Mouse (Mus musculus): ENCODE data around the gene Stard8. TPM values are rescaled to one million over a fixed set of nuclear protein-coding genes. Genes with fewer than 3 reads are reported as not detected.
A peak's percentile ranks its signal among the peaks of the same experiment; 100 is the strongest.

Gene Stard8
- polyA plus RNA-seq, 1 experiment from 2014 or later = 3.7 TPM

GRCm38 (mm10) chrX:99042451-99042951, 39.5 kb downstream of the Stard8 start:
- H3K27ac ChIP-seq (ENCODE audit: low read length) = no peak overlapping the region
- no peaks in the 10 kb centered on the region for H3K9me3 ChIP-seq (ENCODE audit: control insufficient read depth, low read length)
- H3K36me3 ChIP-seq (ENCODE audit: control insufficient read depth, insufficient read depth) = no peaks in the 10 kb centered on the region
- H3K9ac ChIP-seq (replicated peaks; ENCODE audit: low read depth, low read length) = peak overlapping the region; percentile 35
- peaks cover 19% of the 10 kb centered on the region for H3K27me3 ChIP-seq (replicated peaks; ENCODE audit: control insufficient read depth, insufficient read depth, low read length)
- ATAC-seq = peak; percentile 98
- WGBS = 24% methylated on average over 31 of the region's 31 CpGs
- H3K4me3 ChIP-seq (replicated peaks; ENCODE audit: low read length) = peak overlapping the region; percentile 50
- H3K4me1 ChIP-seq (replicated peaks; ENCODE audit: control insufficient read depth, insufficient read depth, low read length) = peaks cover 4% of the 10 kb centered on the region
- H3K4me2 ChIP-seq (ENCODE audit: low read length) = peak overlapping the region; percentile 89

DNA sequence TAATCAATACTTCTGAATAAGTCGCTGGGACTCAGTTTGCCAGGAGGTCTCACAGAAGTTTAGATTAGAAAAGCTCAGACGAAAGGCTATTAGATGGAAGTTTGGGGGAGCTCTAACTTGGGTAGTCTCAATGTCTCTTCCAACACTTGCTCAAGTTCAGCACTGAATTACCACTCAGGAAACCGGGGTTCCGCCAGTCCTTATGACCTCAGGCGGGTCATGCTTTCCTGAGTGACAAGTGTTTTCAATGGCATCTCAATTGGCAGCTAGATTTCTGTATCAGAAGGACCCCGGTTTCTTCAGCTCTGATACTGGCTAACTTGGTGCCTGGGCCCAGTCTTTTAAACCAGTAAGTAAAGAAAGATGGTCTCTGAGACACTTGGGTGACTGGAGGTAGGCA, 40.2 kb downstream of the Stard8 start:
- Histone ChIP-seq H3K27ac (ENCODE audit: low read length) (no peak overlapping the region), H3K9me3 (ENCODE audit: control insufficient read depth, low read length) (no peaks in the 10 kb centered on the region), H3K9ac (replicated peaks; ENCODE audit: low read depth, low read length) (no peak overlapping the region), H3K36me3 (ENCODE audit: control insufficient read depth, insufficient read depth) (no peaks in the 10 kb centered on the region), H3K4me2 (ENCODE audit: low read length) (peak overlapping the region; percentile 89), H3K4me3 (replicated peaks; ENCODE audit: low read length) (peak overlapping the region; percentile 50), H3K27me3 (replicated peaks; ENCODE audit: control insufficient read depth, insufficient read depth, low read length) (peaks cover 19% of the 10 kb centered on the region), H3K4me1 (replicated peaks; ENCODE audit: control insufficient read depth, insufficient read depth, low read length) (peaks cover 4% of the 10 kb centered on the region)
- no peak for ATAC-seq
- 52% methylated on average over 6 of the region's 6 CpGs for WGBS

- no peaks in the 10 kb centered on the region for H3K36me3 ChIP-seq (ENCODE audit: control insufficient read depth, insufficient read depth)
- 81% methylated on average over 5 of the region's 5 CpGs for WGBS
- H3K9ac ChIP-seq (replicated peaks; ENCODE audit: low read depth, low read length) = no peak overlapping the region
- H3K4me1 ChIP-seq (replicated peaks; ENCODE audit: control insufficient read depth, insufficient read depth, low read length) = peaks cover 4% of the 10 kb centered on the region
- H3K4me3 ChIP-seq (replicated peaks; ENCODE audit: low read length) = no peak overlapping the region
- peaks cover 19% of the 10 kb centered on the region for H3K27me3 ChIP-seq (replicated peaks; ENCODE audit: control insufficient read depth, insufficient read depth, low read length)
- ATAC-seq = no peak
- no peaks in the 10 kb centered on the region for H3K9me3 ChIP-seq (ENCODE audit: control insufficient read depth, low read length)
- no peak overlapping the region for H3K4me2 ChIP-seq (ENCODE audit: low read length)
- no peak overlapping the region for H3K27ac ChIP-seq (ENCODE audit: low read length)
Measured at GRCm38 (mm10) chrX:99043739-99044138, 40.7 kb downstream of the Stard8 start.

GRCm38 (mm10) chrX:99045315-99045714, 42.3 kb downstream of the Stard8 start:
- Histone ChIP-seq H3K27me3 (replicated peaks; ENCODE audit: control insufficient read depth, insufficient read depth, low read length) (peaks cover 19% of the 10 kb centered on the region), H3K36me3 (ENCODE audit: control insufficient read depth, insufficient read depth) (no peaks in the 10 kb centered on the region), H3K9ac (replicated peaks; ENCODE audit: low read depth, low read length) (no peak overlapping the region), H3K4me3 (replicated peaks; ENCODE audit: low read length) (no peak overlapping the region), H3K4me2 (ENCODE audit: low read length) (no peak overlapping the region), H3K27ac (ENCODE audit: low read length) (no peak overlapping the region), H3K4me1 (replicated peaks; ENCODE audit: control insufficient read depth, insufficient read depth, low read length) (peaks cover 4% of the 10 kb centered on the region), H3K9me3 (ENCODE audit: control insufficient read depth, low read length) (no peaks in the 10 kb centered on the region)
- ATAC-seq = no peak
- 49% methylated on average over 7 of the region's 7 CpGs for WGBS

GRCm38 (mm10) chrX:99046360-99047055, 43.5 kb downstream of the Stard8 start:
- Histone ChIP-seq H3K4me1 (replicated peaks; ENCODE audit: control insufficient read depth, insufficient read depth, low read length) (peaks cover 4% of the 10 kb centered on the region), H3K9ac (replicated peaks; ENCODE audit: low read depth, low read length) (no peak overlapping the region), H3K9me3 (ENCODE audit: control insufficient read depth, low read length) (no peaks in the 10 kb centered on the region), H3K4me2 (ENCODE audit: low read length) (no peak overlapping the region), H3K36me3 (ENCODE audit: control insufficient read depth, insufficient read depth) (no peaks in the 10 kb centered on the region), H3K4me3 (replicated peaks; ENCODE audit: low read length) (no peak overlapping the region), H3K27ac (ENCODE audit: low read length) (no peak overlapping the region), H3K27me3 (replicated peaks; ENCODE audit: control insufficient read depth, insufficient read depth, low read length) (peaks cover 19% of the 10 kb centered on the region)
- ATAC-seq = no peak
- WGBS = 76% methylated on average over 5 of the region's 5 CpGs

DNA sequence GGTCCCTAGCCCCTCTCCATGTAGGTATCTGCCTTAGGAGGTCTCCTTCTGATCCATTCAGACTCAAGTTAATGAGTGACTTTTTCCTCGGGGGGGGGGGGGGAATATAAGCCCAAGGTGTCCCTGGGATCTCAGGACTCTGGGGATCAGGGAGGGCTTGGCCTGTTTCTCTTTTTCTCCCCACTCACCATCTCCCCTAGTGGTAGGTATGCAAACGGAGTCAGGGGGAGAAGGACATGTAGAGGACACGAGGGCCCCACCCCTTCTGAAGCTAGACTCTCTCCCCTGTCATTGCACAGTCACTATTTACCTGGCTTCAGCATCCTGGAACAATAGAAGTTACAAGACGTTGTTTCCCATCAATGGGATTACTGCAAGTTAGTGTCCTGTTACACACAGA, 45.1 kb downstream of the Stard8 start:
- H3K9me3 ChIP-seq (ENCODE audit: control insufficient read depth, low read length) = no peaks in the 10 kb centered on the region
- no peak overlapping the region for H3K4me2 ChIP-seq (ENCODE audit: low read length)
- H3K36me3 ChIP-seq (ENCODE audit: control insufficient read depth, insufficient read depth) = no peaks in the 10 kb centered on the region
- peaks cover under 1% of the 10 kb centered on the region; the same call in 1 of the 2 replicates for H3K4me1 ChIP-seq (replicated peaks; ENCODE audit: control insufficient read depth, insufficient read depth, low read length)
- no peak overlapping the region for H3K27ac ChIP-seq (ENCODE audit: low read length)
- ATAC-seq = no peak
- no peak overlapping the region for H3K4me3 ChIP-seq (replicated peaks; ENCODE audit: low read length)
- 50% methylated on average over 4 of the region's 4 CpGs for WGBS
- H3K9ac ChIP-seq (replicated peaks; ENCODE audit: low read depth, low read length) = no peak overlapping the region
- peaks cover 14% of the 10 kb centered on the region for H3K27me3 ChIP-seq (replicated peaks; ENCODE audit: control insufficient read depth, insufficient read depth, low read length)

- no peak overlapping the region for H3K4me2 ChIP-seq (ENCODE audit: low read length)
- no peak overlapping the region for H3K27ac ChIP-seq (ENCODE audit: low read length)
- no peak overlapping the region for H3K9ac ChIP-seq (replicated peaks; ENCODE audit: low read depth, low read length)
- peaks cover 3% of the 10 kb centered on the region; the same call in 1 of the 2 replicates for H3K27me3 ChIP-seq (replicated peaks; ENCODE audit: control insufficient read depth, insufficient read depth, low read length)
- no peak for ATAC-seq
- no peaks in the 10 kb centered on the region for H3K9me3 ChIP-seq (ENCODE audit: control insufficient read depth, low read length)
- WGBS = 64% methylated on average over 5 of the region's 5 CpGs
- H3K36me3 ChIP-seq (ENCODE audit: control insufficient read depth, insufficient read depth) = no peaks in the 10 kb centered on the region
- no peak overlapping the region for H3K4me3 ChIP-seq (replicated peaks; ENCODE audit: low read length)
- H3K4me1 ChIP-seq (replicated peaks; ENCODE audit: control insufficient read depth, insufficient read depth, low read length) = no peaks in the 10 kb centered on the region
Measured at GRCm38 (mm10) chrX:99049247-99049646, 46.2 kb downstream of the Stard8 start.

GRCm38 (mm10) chrX:99050736-99051481, 47.9 kb downstream of the Stard8 start:
- 86% methylated on average over 10 of the region's 10 CpGs for WGBS
- Histone ChIP-seq H3K27ac (ENCODE audit: low read length) (no peak overlapping the region), H3K4me3 (replicated peaks; ENCODE audit: low read length) (no peak overlapping the region), H3K4me2 (ENCODE audit: low read length) (no peak overlapping the region), H3K9ac (replicated peaks; ENCODE audit: low read depth, low read length) (no peak overlapping the region), H3K27me3 (replicated peaks; ENCODE audit: control insufficient read depth, insufficient read depth, low read length) (no peaks in the 10 kb centered on the region), H3K36me3 (ENCODE audit: control insufficient read depth, insufficient read depth) (no peaks in the 10 kb centered on the region), H3K9me3 (ENCODE audit: control insufficient read depth, low read length) (no peaks in the 10 kb centered on the region), H3K4me1 (replicated peaks; ENCODE audit: control insufficient read depth, insufficient read depth, low read length) (no peaks in the 10 kb centered on the region)
- no peak for ATAC-seq

GRCm38 (mm10) chrX:99052255-99052654, 49.2 kb downstream of the Stard8 start:
- H3K4me3 ChIP-seq (replicated peaks; ENCODE audit: low read length) = no peak overlapping the region
- no peaks in the 10 kb centered on the region for H3K4me1 ChIP-seq (replicated peaks; ENCODE audit: control insufficient read depth, insufficient read depth, low read length)
- H3K36me3 ChIP-seq (ENCODE audit: control insufficient read depth, insufficient read depth) = no peaks in the 10 kb centered on the region
- no peak overlapping the region for H3K27ac ChIP-seq (ENCODE audit: low read length)
- no peak overlapping the region for H3K9ac ChIP-seq (replicated peaks; ENCODE audit: low read depth, low read length)
- 87% methylated on average over 7 of the region's 7 CpGs for WGBS
- H3K9me3 ChIP-seq (ENCODE audit: control insufficient read depth, low read length) = 0 out of 2 replicates have a peak, but pooled peaks cover 2% of the 10 kb centered on the region
- H3K27me3 ChIP-seq (replicated peaks; ENCODE audit: control insufficient read depth, insufficient read depth, low read length) = no peaks in the 10 kb centered on the region
- no peak for ATAC-seq
- H3K4me2 ChIP-seq (ENCODE audit: low read length) = no peak overlapping the region

Measured in forebrain, embryonic 16.5 days (tissue).